Mouse (Mus musculus): ENCODE measurements around the gene Adgrl3.

- no peak for TF ChIP-seq POLR2A (IDR thresholded peaks at IDR 0.05; ENCODE audit: low read depth, low read length)
- no peak for TF ChIP-seq CTCF (conservative IDR thresholded peaks at IDR 0.05; ENCODE audit: insufficient read depth, insufficient read length, low read depth, low read length)
Observed at GRCm38 (mm10) chr5:81321276-81321934, 301.5 kb downstream of the Adgrl3 start.
